Mouse (Mus musculus) mature B cell (primary cell): Measurements from ENCODE around the gene Ppp1r2.

Experiments
- in situ Hi-C: fragments of 300-500 bp; cut with MboI; formaldehyde crosslinking; loops from 2 replicates; pipeline ENCODE4 v1.14.3; 2019

Ppp1r2 gene

GRCm38 (mm10) chr16:31290281-31290680 lies 15.2 kb upstream of the Ppp1r2 start:
- in situ Hi-C loops = no loop called here

GRCm38 (mm10) chr16:31287712-31288111 lies 12.6 kb upstream of the Ppp1r2 start:
- in situ Hi-C loops = no loop called here

GRCm38 (mm10) chr16:31286801-31287488 lies 11.9 kb upstream of the Ppp1r2 start:
- in situ Hi-C loops = no loop called here

- in situ Hi-C loops = no loop called here
Observed at GRCm38 (mm10) chr16:31281981-31282380, 6.9 kb upstream of the Ppp1r2 start.

GRCm38 (mm10) chr16:31280176-31280575 lies 5.1 kb upstream of the Ppp1r2 start:
- in situ Hi-C loops = no loop called here

GRCm38 (mm10) chr16:31278581-31278980 lies 3.5 kb upstream of the Ppp1r2 start:
- in situ Hi-C loops = no loop called here

- in situ Hi-C loops = no loop called here
Observed at GRCm38 (mm10) chr16:31278081-31278480, 3.0 kb upstream of the Ppp1r2 start.

- in situ Hi-C loops = no loop called here
Observed at GRCm38 (mm10) chr16:31276962-31277361, 1.9 kb upstream of the Ppp1r2 start.

- in situ Hi-C loops = no loop called here
Observed at GRCm38 (mm10) chr16:31276539-31276938, 1.5 kb upstream of the Ppp1r2 start.

- in situ Hi-C loops = no loop called here
Observed at GRCm38 (mm10) chr16:31274084-31274483, 993 bp downstream of the Ppp1r2 start.

- in situ Hi-C loops = no loop called here
Observed at GRCm38 (mm10) chr16:31266692-31267091, 8.4 kb downstream of the Ppp1r2 start.

GRCm38 (mm10) chr16:31256151-31256550 lies 18.9 kb downstream of the Ppp1r2 start:
- in situ Hi-C loops = no loop called here

GRCm38 (mm10) chr16:31255685-31256084 lies 19.4 kb downstream of the Ppp1r2 start:
- in situ Hi-C loops = no loop called here

GRCm38 (mm10) chr16:31249401-31249800 lies 25.7 kb downstream of the Ppp1r2 start:
- in situ Hi-C loops = no loop called here

GRCm38 (mm10) chr16:31248717-31249116 lies 26.4 kb downstream of the Ppp1r2 start:
- in situ Hi-C loops = no loop called here

GRCm38 (mm10) chr16:31247442-31247841 lies 27.6 kb downstream of the Ppp1r2 start:
- in situ Hi-C loops = no loop called here

GRCm38 (mm10) chr16:31244053-31244452 lies 31.0 kb downstream of the Ppp1r2 start:
- in situ Hi-C loops = no loop called here

- in situ Hi-C loops = no loop called here
Observed at GRCm38 (mm10) chr16:31241433-31241832, 33.6 kb downstream of the Ppp1r2 start.

GRCm38 (mm10) chr16:31240569-31240968 lies 34.5 kb downstream of the Ppp1r2 start:
- in situ Hi-C loops = no loop called here

- in situ Hi-C loops = no loop called here
Observed at GRCm38 (mm10) chr16:31238281-31238680, 36.8 kb downstream of the Ppp1r2 start.

GRCm38 (mm10) chr16:31235457-31236310 lies 39.4 kb downstream of the Ppp1r2 start:
- in situ Hi-C loops = no loop called here

GRCm38 (mm10) chr16:31234808-31235456 lies 40.1 kb downstream of the Ppp1r2 start:
- in situ Hi-C loops = no loop called here

- in situ Hi-C loops = no loop called here
Observed at GRCm38 (mm10) chr16:31234356-31234755, 40.7 kb downstream of the Ppp1r2 start.
